Mouse (Mus musculus) neural tube, embryonic 11.5 days (tissue): ENCODE data around the gene Rhoj. TPM values are rescaled to one million over a fixed set of nuclear protein-coding genes. Genes with fewer than 3 reads are reported as not detected.

Experiments
- ATAC-seq: fragments of 200-750 bp; cut with Nextera tagmentation; 2 replicates; pipeline ENCODE4 v1.8.0; 2017; ENCODE audit warnings: moderate number of reproducible peaks, mild to moderate bottlenecking, moderate TSS enrichment, moderate library complexity; ENCODE audit not compliant: insufficient read depth, low FRiP score, low TSS enrichment
- DNase-seq: peaks from one replicate; pipeline ENCODE4 v3.0.0-alpha.2; 2015; ENCODE audit warnings: low spot score
- H3K27ac ChIP-seq: fragments of 300-500 bp; sonication (generic); 2 replicates; pipeline ENCODE4 v1.5.1; 2014; ENCODE audit warnings: low read depth, mild to moderate bottlenecking, low read length
- H3K27me3 ChIP-seq: fragments of 300-500 bp; sonication (generic); 2 replicates; pipeline ENCODE4 v1.6.1; 2014; ENCODE audit warnings: mild to moderate bottlenecking, low read length, mixed read lengths; ENCODE audit not compliant: control insufficient read depth, insufficient read depth
- H3K36me3 ChIP-seq: fragments of 300-500 bp; sonication (generic); 2 replicates; pipeline ENCODE4 v1.6.1; 2014; ENCODE audit warnings: mild to moderate bottlenecking, low read length, moderate library complexity, mixed read lengths; ENCODE audit not compliant: control insufficient read depth, insufficient read depth
- H3K4me1 ChIP-seq: fragments of 300-500 bp; sonication (generic); 2 replicates; pipeline ENCODE4 v1.6.1; 2014; ENCODE audit warnings: low read length, mixed read lengths; ENCODE audit not compliant: control insufficient read depth, insufficient read depth
- H3K4me2 ChIP-seq: fragments of 300-500 bp; sonication (generic); 2 replicates; pipeline ENCODE4 v1.6.1; 2014; ENCODE audit warnings: low read depth, mild to moderate bottlenecking, moderate library complexity
- H3K4me3 ChIP-seq: fragments of 300-500 bp; sonication (generic); 2 replicates; pipeline ENCODE4 v1.5.1; 2014; ENCODE audit warnings: low read depth, low read length
- H3K9ac ChIP-seq: fragments of 300-500 bp; sonication (generic); 2 replicates; pipeline ENCODE4 v1.6.1; 2014; ENCODE audit warnings: mild to moderate bottlenecking, low read length
- H3K9me3 ChIP-seq: fragments of 300-500 bp; sonication (generic); 2 replicates; pipeline ENCODE4 v1.6.1; 2016; ENCODE audit warnings: low read length; ENCODE audit not compliant: control insufficient read depth
- whole genome bisulfite sequencing: fragments of 180-500 bp; shearing (Covaris S2); extraction: QIAGEN DNeasy Blood & Tissue Kit; methylation state at CpG from one replicate; pipeline ENCODE4 v1.1.7; 2014; 5-methylcytosine and 5-hydroxymethylcytosine counted together
- polyA plus RNA-seq: library from polyadenylated mRNA; unstranded; fragments of >200 nt; fragmentation: Nextera tagmentation; extraction: Ambion mirVana; gene quantifications from 2 replicates; pipeline ENCODE4 v1.2.1, GENCODE M21; 2014

Rhoj gene
- polyA plus RNA-seq, 1 experiment from 2014 or later, result 32.0 TPM

DNA sequence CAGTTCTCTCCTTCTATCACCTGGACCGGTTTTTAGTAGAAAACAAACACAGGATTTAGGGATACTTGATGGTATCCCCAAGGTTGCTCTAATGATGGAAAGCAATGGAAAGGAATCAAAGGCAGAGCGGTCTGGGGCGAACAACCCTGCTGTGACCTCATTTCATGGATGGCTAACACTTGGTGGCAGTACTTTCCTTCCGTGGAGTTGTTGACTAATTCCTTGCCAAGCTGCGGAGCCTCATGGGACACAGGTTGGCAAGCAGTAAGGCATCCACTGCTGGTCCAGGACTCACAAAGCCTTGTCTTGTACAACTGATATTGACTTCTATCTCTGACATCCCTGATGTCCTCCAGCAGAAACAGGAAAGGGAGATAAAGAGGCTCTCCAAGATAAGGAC lies 60.4 kb downstream of the Rhoj start:
- DNase-seq (no peak), ATAC-seq (no peak)
- Histone ChIP-seq H3K27me3 (no peaks in the 10 kb centered on the region), H3K9ac (no peak overlapping the region), H3K4me2 (no peak overlapping the region), H3K4me1 (no peaks in the 10 kb centered on the region), H3K27ac (no peak overlapping the region), H3K9me3 (no peaks in the 10 kb centered on the region), H3K36me3 (no peaks in the 10 kb centered on the region), H3K4me3 (no peak overlapping the region)
- WGBS, result 81% methylated on average over 5 of the region's 5 CpGs

DNA sequence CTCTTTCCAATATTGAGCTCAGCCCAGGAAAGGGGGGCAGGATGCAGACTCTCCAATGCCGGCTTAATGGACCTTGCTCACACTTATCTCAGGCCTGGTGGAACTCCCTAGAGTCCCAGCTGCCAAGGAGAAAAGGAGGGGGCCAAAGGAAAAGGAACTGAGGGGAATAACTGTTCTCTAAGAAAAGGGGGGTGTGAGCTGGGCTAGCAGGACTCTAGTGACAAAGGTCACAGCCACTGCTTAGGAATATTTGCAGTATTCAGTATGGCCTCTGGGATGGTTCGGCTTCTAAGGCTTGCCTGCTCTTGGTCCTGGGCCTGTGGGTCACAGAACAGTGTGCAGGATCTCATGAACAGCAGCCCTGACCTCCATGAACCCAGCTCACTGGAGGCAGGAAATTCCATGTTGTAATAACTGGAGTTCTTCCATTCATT lies 61.3 kb downstream of the Rhoj start:
- 77% methylated on average over 2 of the region's 2 CpGs for WGBS
- Histone ChIP-seq H3K27ac (no peak overlapping the region), H3K4me3 (no peak overlapping the region), H3K9me3 (no peaks in the 10 kb centered on the region), H3K36me3 (no peaks in the 10 kb centered on the region), H3K27me3 (no peaks in the 10 kb centered on the region), H3K4me2 (no peak overlapping the region), H3K9ac (no peak overlapping the region), H3K4me1 (no peaks in the 10 kb centered on the region)
- ATAC-seq (no peak), DNase-seq (no peak)

DNA sequence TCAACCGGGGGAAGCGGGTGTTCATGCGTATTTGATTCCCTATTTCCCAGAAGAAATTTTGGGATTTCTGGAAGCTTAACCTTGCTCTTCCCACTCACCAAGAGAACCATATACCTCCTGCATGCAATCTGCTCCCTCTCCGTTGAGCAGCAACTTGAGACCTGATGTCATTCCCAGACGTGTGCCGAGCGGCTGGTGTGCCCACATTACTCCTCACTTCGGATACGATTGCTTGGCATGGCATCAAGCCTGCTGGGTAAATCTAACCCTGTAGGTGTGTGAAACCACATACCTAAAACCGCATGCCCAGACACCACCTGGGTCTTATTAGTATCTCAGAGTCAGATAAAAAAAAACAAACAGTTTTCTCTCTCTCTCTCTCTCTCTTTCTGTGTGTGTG lies 66.3 kb downstream of the Rhoj start:
- Histone ChIP-seq H3K4me1 (no peaks in the 10 kb centered on the region), H3K4me3 (no peak overlapping the region), H3K9ac (no peak overlapping the region), H3K4me2 (no peak overlapping the region), H3K9me3 (no peaks in the 10 kb centered on the region), H3K36me3 (no peaks in the 10 kb centered on the region), H3K27ac (no peak overlapping the region), H3K27me3 (no peaks in the 10 kb centered on the region)
- DNase-seq (no peak), ATAC-seq (no peak)
- WGBS, result 91% methylated on average over 10 of the region's 10 CpGs

DNA sequence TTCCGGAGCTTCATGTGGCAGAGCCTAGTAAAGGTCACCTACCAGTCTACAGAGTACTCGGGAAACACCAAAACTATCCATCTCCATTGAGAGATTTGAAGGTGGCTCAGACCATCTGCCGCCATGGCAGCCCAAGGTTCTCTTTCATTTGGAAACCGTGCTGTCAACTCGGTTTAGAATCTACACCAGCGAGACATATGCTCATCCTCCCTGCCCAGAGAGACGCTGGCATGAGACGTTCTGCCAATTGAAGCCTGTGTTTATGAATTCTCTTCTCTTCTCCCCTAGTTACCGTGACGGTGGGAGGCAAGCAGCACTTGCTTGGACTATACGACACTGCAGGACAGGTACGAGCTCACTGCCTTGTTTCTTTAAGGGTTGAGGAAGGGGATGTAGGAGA lies 66.9 kb downstream of the Rhoj start:
- Histone ChIP-seq H3K4me1 (no peaks in the 10 kb centered on the region), H3K4me2 (no peak overlapping the region), H3K9ac (no peak overlapping the region), H3K4me3 (no peak overlapping the region), H3K27ac (no peak overlapping the region), H3K9me3 (no peaks in the 10 kb centered on the region), H3K36me3 (no peaks in the 10 kb centered on the region), H3K27me3 (no peaks in the 10 kb centered on the region)
- WGBS, result 84% methylated on average over 12 of the region's 12 CpGs
- DNase-seq, result no peak
- no peak for ATAC-seq

DNA sequence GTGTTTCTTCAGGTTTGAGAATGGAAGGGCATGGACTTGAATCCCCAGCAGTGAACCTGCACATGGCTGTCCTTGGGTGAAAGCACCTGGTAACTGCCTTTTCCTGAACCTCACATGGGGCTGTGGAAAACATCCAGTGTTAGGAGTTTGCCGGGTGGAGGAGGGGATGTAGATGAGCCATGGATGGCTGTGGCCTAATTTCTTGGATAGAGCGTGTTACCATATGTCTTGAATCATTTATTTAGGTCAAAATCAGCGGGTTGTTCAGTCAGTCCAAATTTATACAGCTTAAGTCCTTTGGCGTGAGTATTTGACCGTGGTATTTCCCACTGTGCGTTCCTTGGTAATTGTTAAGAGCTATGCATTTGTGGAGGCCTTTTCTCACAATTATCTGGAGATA lies 68.0 kb downstream of the Rhoj start:
- no peak for DNase-seq

DNA sequence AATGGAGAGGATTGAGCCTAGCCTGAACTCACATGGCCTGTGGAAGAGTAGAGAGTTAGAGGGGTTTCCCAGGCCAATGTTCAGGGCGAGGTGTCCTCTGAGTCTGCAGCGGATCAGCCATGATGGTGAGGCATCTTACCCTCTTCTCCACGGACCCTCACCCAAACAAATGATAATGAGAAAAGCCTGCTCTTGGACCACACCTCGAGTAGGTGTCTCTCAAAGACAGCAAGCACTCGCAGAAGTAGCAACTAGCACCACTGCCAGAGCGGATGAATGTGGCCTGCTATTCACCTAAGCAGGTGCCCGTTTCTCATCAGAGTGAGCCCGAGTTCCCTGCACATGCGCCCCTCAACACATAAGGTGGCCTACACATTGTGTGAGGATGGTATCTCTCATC lies 78.6 kb downstream of the Rhoj start:
- 91% methylated on average over 9 of the region's 9 CpGs for WGBS
- H3K4me3 ChIP-seq, result no peak overlapping the region
- DNase-seq, result no peak

More for the DNA sequence above, 68.0 kb downstream of the Rhoj start:
- no peak overlapping the region for H3K9ac ChIP-seq
- H3K27me3 ChIP-seq, result no peaks in the 10 kb centered on the region
- H3K9me3 ChIP-seq, result no peaks in the 10 kb centered on the region
- ATAC-seq, result no peak
- H3K4me1 ChIP-seq, result no peaks in the 10 kb centered on the region
- H3K4me2 ChIP-seq, result no peak overlapping the region
- 87% methylated on average over 6 of the region's 6 CpGs for WGBS
- H3K4me3 ChIP-seq, result no peak overlapping the region
- no peaks in the 10 kb centered on the region for H3K36me3 ChIP-seq
- H3K27ac ChIP-seq, result no peak overlapping the region

DNA sequence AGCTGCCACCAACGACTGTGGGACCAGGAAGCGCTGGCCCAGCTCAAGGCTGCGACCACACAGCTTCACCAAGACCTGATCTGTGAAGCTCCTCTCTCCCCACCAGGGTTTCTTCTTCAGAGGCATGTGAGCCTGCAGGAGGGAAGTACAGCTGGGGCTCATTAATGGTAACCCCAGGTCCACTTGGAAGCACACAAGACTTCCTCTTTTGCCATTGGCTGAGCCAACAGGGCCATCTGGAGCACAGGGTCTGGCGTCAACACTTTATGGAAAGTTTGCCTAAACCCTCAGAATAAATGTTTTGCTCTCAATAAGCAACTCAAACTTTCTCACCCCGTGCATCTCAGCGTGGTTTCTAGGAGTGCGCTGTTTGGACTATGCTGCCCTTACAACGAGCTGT lies 79.0 kb downstream of the Rhoj start:
- no peak for DNase-seq
- WGBS, result 86% methylated on average over 8 of the region's 8 CpGs

More for the DNA sequence above, 78.6 kb downstream of the Rhoj start:
- Histone ChIP-seq H3K27ac (no peak overlapping the region), H3K4me1 (no peaks in the 10 kb centered on the region), H3K4me2 (no peak overlapping the region), H3K9ac (no peak overlapping the region), H3K27me3 (no peaks in the 10 kb centered on the region), H3K36me3 (no peaks in the 10 kb centered on the region), H3K9me3 (no peaks in the 10 kb centered on the region)
- no peak for ATAC-seq

DNA sequence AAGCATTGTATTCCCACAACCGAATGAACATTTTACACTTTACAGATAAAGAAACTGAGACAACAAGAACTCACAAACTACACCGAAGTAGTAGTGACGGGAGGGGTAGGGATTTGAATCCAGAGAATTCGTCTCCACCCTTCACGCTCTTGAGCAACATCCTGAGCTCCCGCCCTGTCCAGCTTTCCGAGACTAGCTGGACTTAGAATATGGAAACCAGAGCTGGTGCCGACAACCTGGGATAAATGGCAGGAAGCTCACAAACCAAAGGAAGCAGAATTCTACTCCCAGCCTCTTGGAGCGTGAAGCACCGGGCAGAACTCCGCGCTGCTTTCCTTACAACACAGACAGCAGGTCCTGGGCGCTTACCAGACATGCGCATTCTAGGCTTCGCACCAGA lies 79.7 kb downstream of the Rhoj start:
- 91% methylated on average over 15 of the region's 15 CpGs for WGBS
- ATAC-seq, result no peak

More for the DNA sequence above, 79.0 kb downstream of the Rhoj start:
- Histone ChIP-seq H3K27ac (no peak overlapping the region), H3K9ac (no peak overlapping the region), H3K36me3 (no peaks in the 10 kb centered on the region), H3K27me3 (no peaks in the 10 kb centered on the region), H3K9me3 (no peaks in the 10 kb centered on the region), H3K4me2 (no peak overlapping the region), H3K4me1 (no peaks in the 10 kb centered on the region), H3K4me3 (no peak overlapping the region)
- ATAC-seq, result no peak

DNA sequence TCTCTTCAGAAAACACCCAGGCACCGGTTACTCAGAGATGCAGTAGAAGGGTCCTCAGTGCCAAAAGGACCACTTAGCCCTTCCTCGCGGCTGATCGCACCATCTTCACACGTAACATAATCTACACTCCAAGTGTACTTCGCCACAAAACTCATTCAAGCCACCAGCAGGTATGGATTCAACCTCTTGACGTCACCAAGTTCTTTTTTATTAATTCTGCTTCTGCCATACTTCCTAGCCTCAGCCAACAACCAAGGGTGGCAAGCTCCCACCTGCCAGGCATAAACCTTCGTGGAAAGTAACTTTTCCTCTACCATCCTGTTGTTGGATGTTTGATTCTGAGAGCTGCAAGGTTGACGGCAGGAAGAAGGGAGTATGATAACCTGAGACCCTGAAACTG lies 80.4 kb downstream of the Rhoj start:
- DNase-seq (no peak), ATAC-seq (no peak)
- H3K4me1 ChIP-seq, result no peaks in the 10 kb centered on the region
- no peaks in the 10 kb centered on the region for H3K9me3 ChIP-seq
- H3K9ac ChIP-seq, result no peak overlapping the region
- no peak overlapping the region for H3K4me2 ChIP-seq
- WGBS, result 92% methylated on average over 9 of the region's 9 CpGs
- no peak overlapping the region for H3K4me3 ChIP-seq
- no peak overlapping the region for H3K27ac ChIP-seq
- H3K27me3 ChIP-seq, result no peaks in the 10 kb centered on the region
- H3K36me3 ChIP-seq, result no peaks in the 10 kb centered on the region

More for the DNA sequence above, 79.7 kb downstream of the Rhoj start:
- Histone ChIP-seq H3K4me2 (no peak overlapping the region), H3K36me3 (no peaks in the 10 kb centered on the region), H3K27me3 (no peaks in the 10 kb centered on the region), H3K9ac (no peak overlapping the region), H3K9me3 (no peaks in the 10 kb centered on the region), H3K27ac (no peak overlapping the region), H3K4me3 (no peak overlapping the region), H3K4me1 (no peaks in the 10 kb centered on the region)
- DNase-seq, result no peak
